Mouse (Mus musculus) ES-Bruce4 (cell line): ENCODE results near the gene Arhgap33. TPM values are rescaled to one million over a fixed set of nuclear protein-coding genes. Genes with fewer than 3 reads are reported as not detected.
"Not testable (repeated sequence)": the region's sequence is repeated elsewhere in the genome, so short reads cannot be mapped to it uniquely, and the experiment has no call there.

Source experiments
- H3K27ac ChIP-seq: 2 replicates; pipeline ENCODE4 v1.5.1; 2012; ENCODE audit warnings: low read length, inconsistent platforms; ENCODE audit not compliant: insufficient read depth
- H3K27me3 ChIP-seq: 2 replicates; pipeline ENCODE4 v1.6.1; 2012; ENCODE audit warnings: mild to moderate bottlenecking, low read length, inconsistent platforms; ENCODE audit not compliant: control insufficient read depth, poor library complexity, insufficient read depth, severe bottlenecking
- H3K36me3 ChIP-seq: 2 replicates; pipeline ENCODE4 v1.6.1; 2012; ENCODE audit warnings: inconsistent platforms, mild to moderate bottlenecking, low read length, moderate library complexity; ENCODE audit not compliant: control insufficient read depth, poor library complexity, insufficient read depth, severe bottlenecking
- H3K4me1 ChIP-seq: one replicate; pipeline ENCODE4 v1.8.1; 2011; ENCODE audit warnings: low read length; ENCODE audit not compliant: control insufficient read depth, insufficient read depth
- H3K4me3 ChIP-seq: 2 replicates; pipeline ENCODE4 v1.5.1; 2011; ENCODE audit warnings: low read depth, mild to moderate bottlenecking, low read length
- H3K9ac ChIP-seq: 2 replicates; pipeline ENCODE4 v1.6.1; 2012; ENCODE audit warnings: low read depth, mild to moderate bottlenecking, inconsistent platforms; ENCODE audit not compliant: poor library complexity, severe bottlenecking
- H3K9me3 ChIP-seq: replicated peaks from 2 replicates; pipeline ENCODE4 v1.6.1; 2012; ENCODE audit warnings: mild to moderate bottlenecking, low read length, inconsistent platforms; ENCODE audit not compliant: control insufficient read depth, poor library complexity, insufficient read depth, severe bottlenecking
- CTCF ChIP-seq: IDR thresholded peaks from one replicate; pipeline ENCODE4 v1.8.1; 2011; ENCODE audit warnings: low read depth, low read length
- EP300 ChIP-seq: IDR thresholded peaks from 2 replicates; pipeline ENCODE4 v1.6.1; 2011; ENCODE audit warnings: low read depth, low read length; ENCODE audit not compliant: insufficient read depth
- POLR2A ChIP-seq: IDR thresholded peaks from one replicate; pipeline ENCODE4 v1.8.1; 2011; ENCODE audit warnings: low read length; ENCODE audit not compliant: insufficient read depth
- polyA plus RNA-seq: library from polyadenylated mRNA; stranded (reverse); fragments of >200 nt; gene quantifications from 2 replicates; pipeline ENCODE4 v1.2.4, GENCODE M21; 2011; ENCODE audit warnings: low read depth; ENCODE audit not compliant: missing spikeins, insufficient read depth, insufficient read length

The Arhgap33 gene
- polyA plus RNA-seq, 1 experiment: 6.0 TPM

- Histone ChIP-seq H3K4me1 (no peaks in the 10 kb centered on the region), H3K9ac (no peak overlapping the region), H3K27me3 (no peaks in the 10 kb centered on the region), H3K27ac (no peak overlapping the region), H3K9me3 (no peaks in the 10 kb centered on the region), H3K36me3 (peaks cover 34% of the 10 kb centered on the region), H3K4me3 (no peak overlapping the region)
- TF ChIP-seq POLR2A (no peak), CTCF (no peak), EP300 (no peak)
Observed at GRCm38 (mm10) chr7:30477415-30478381, 57.2 kb downstream of the Arhgap33 start.

- H3K27ac ChIP-seq, H3K9me3 ChIP-seq, H3K4me1 ChIP-seq, H3K27me3 ChIP-seq, H3K9ac ChIP-seq, H3K4me3 ChIP-seq: not testable (repeated sequence)
- H3K36me3 ChIP-seq: peaks cover 33% of the 10 kb centered on the region
Observed at GRCm38 (mm10) chr7:30476136-30476535, 58.7 kb downstream of the Arhgap33 start.

GRCm38 (mm10) chr7:30474999-30475398, 59.9 kb downstream of the Arhgap33 start:
- Histone ChIP-seq H3K4me3 (no peak overlapping the region), H3K36me3 (peaks cover 42% of the 10 kb centered on the region), H3K9ac (no peak overlapping the region), H3K27me3 (no peaks in the 10 kb centered on the region), H3K9me3 (no peaks in the 10 kb centered on the region), H3K27ac (no peak overlapping the region), H3K4me1 (no peaks in the 10 kb centered on the region)
- TF ChIP-seq POLR2A (no peak), EP300 (no peak), CTCF (no peak)

- Histone ChIP-seq H3K36me3 (peaks cover 42% of the 10 kb centered on the region), H3K27ac (no peak overlapping the region), H3K9me3 (no peaks in the 10 kb centered on the region)
Observed at GRCm38 (mm10) chr7:30472411-30472810, 62.4 kb downstream of the Arhgap33 start.

More at GRCm38 (mm10) chr7:30472411-30472810, 62.4 kb downstream of the Arhgap33 start:
- H3K27me3 ChIP-seq: no peaks in the 10 kb centered on the region
- peaks cover 2% of the 10 kb centered on the region for H3K4me1 ChIP-seq
- H3K4me3 ChIP-seq: no peak overlapping the region
- TF ChIP-seq CTCF (peak; percentile 80), POLR2A (no peak), EP300 (no peak)
- no peak overlapping the region for H3K9ac ChIP-seq

Other genes starting within 250 kb of the Arhgap33 start
- 49.4 and 52.2 TPM in 2 replicates for gene Clip3, start 243.3 kb downstream of the Arhgap33 start, polyA plus RNA-seq
- 25.3 and 29.5 TPM in 2 replicates for gene Alkbh6, start 226.3 kb downstream of the Arhgap33 start, polyA plus RNA-seq
- gene Syne4, start 220.3 kb downstream of the Arhgap33 start, polyA plus RNA-seq: 41.6 and 43.7 TPM in 2 replicates
- 0.52 and 0.58 TPM in 2 replicates for gene E130208F15Rik, start 213.3 kb downstream of the Arhgap33 start, polyA plus RNA-seq
- gene Sdhaf1, start 211.2 kb downstream of the Arhgap33 start, polyA plus RNA-seq: 5.6 and 7.3 TPM in 2 replicates
- 4.2 and 6.3 TPM in 2 replicates for gene Lrfn3, start 172.3 kb downstream of the Arhgap33 start, polyA plus RNA-seq
- not detected in 2 replicates for gene Tyrobp, start 121.3 kb downstream of the Arhgap33 start, polyA plus RNA-seq
- not detected in 2 replicates for gene Hcst, start 115.2 kb downstream of the Arhgap33 start, polyA plus RNA-seq
- gene Nfkbid, start 113.3 kb downstream of the Arhgap33 start, polyA plus RNA-seq: 4.1 TPM in 2 replicates
- gene Aplp1, start 89.5 kb downstream of the Arhgap33 start, polyA plus RNA-seq: 70.6 and 78.2 TPM in 2 replicates
- gene Kirrel2, start 77.4 kb downstream of the Arhgap33 start, polyA plus RNA-seq: 5.8 and 9.4 TPM in 2 replicates
- gene Nphs1, start 76.7 kb downstream of the Arhgap33 start, polyA plus RNA-seq: 27.5 and 30.9 TPM in 2 replicates
- 0.58 TPM in 1 of 2 replicates, not detected in the other for gene Prodh2, start 41.4 kb downstream of the Arhgap33 start, polyA plus RNA-seq
- gene Hspb6, start 17.1 kb upstream of the Arhgap33 start, polyA plus RNA-seq: 6.4 and 7.0 TPM in 2 replicates
- gene Proser3, start 17.2 kb upstream of the Arhgap33 start, polyA plus RNA-seq: 16.8 and 17.3 TPM in 2 replicates
- 23.3 and 29.3 TPM in 2 replicates for gene Lin37, start 24.8 kb upstream of the Arhgap33 start, polyA plus RNA-seq
- 50.9 and 73.9 TPM in 2 replicates for gene U2af1l4, start 28.2 kb upstream of the Arhgap33 start, polyA plus RNA-seq
- 1.8 and 1.9 TPM in 2 replicates for gene Gm49396, start 28.3 kb upstream of the Arhgap33 start, polyA plus RNA-seq
- 99.8 and 107 TPM in 2 replicates for gene Psenen, start 28.6 kb upstream of the Arhgap33 start, polyA plus RNA-seq
- 0.72 TPM in 1 of 2 replicates, not detected in the other for gene Igflr1, start 30.4 kb upstream of the Arhgap33 start, polyA plus RNA-seq
- 70.2 and 81.4 TPM in 2 replicates for gene Kmt2b, start 53.7 kb upstream of the Arhgap33 start, polyA plus RNA-seq
- gene Zbtb32, start 63.8 kb upstream of the Arhgap33 start, polyA plus RNA-seq: 20.3 and 22.7 TPM in 2 replicates
- 2.5 and 2.8 TPM in 2 replicates for gene Upk1a, start 77.8 kb upstream of the Arhgap33 start, polyA plus RNA-seq
- 540 and 569 TPM in 2 replicates for gene Cox6b1, start 91.1 kb upstream of the Arhgap33 start, polyA plus RNA-seq
- gene Etv2, start 100.8 kb upstream of the Arhgap33 start, polyA plus RNA-seq: 2.8 and 3.3 TPM in 2 replicates
- 42.3 and 47.0 TPM in 2 replicates for gene Rbm42, start 115.3 kb upstream of the Arhgap33 start, polyA plus RNA-seq
- gene Haus5, start 129.9 kb upstream of the Arhgap33 start, polyA plus RNA-seq: 16.9 and 17.8 TPM in 2 replicates
- not detected in 2 replicates for gene Pmis2, start 136.5 kb upstream of the Arhgap33 start, polyA plus RNA-seq
- not detected in 2 replicates for gene 2200002J24Rik, start 163.9 kb upstream of the Arhgap33 start, polyA plus RNA-seq
- 1.4 and 1.6 TPM in 2 replicates for gene Atp4a, start 177.1 kb upstream of the Arhgap33 start, polyA plus RNA-seq
- gene Tmem147, start 194.5 kb upstream of the Arhgap33 start, polyA plus RNA-seq: 66.7 and 75.8 TPM in 2 replicates
- not detected in 2 replicates for gene Gapdhs, start 208.6 kb upstream of the Arhgap33 start, polyA plus RNA-seq
- gene Sbsn, start 216.4 kb upstream of the Arhgap33 start, polyA plus RNA-seq: 12.4 and 14.6 TPM in 2 replicates
- gene Dmkn, start 228.7 kb upstream of the Arhgap33 start, polyA plus RNA-seq: 0.70 and 0.99 TPM in 2 replicates